Mouse (Mus musculus) midbrain, embryonic 16.5 days (tissue): Measurements from ENCODE around the gene Sdhaf2. TPM values are rescaled to one million over a fixed set of nuclear protein-coding genes. Genes with fewer than 3 reads are reported as not detected.

Experiments
- ATAC-seq: fragments of 200-750 bp; cut with Nextera tagmentation; 2 replicates; pipeline ENCODE4 v1.8.0; 2017; ENCODE audit warnings: moderate TSS enrichment
- H3K27ac ChIP-seq: fragments of 300-500 bp; sonication (generic); 2 replicates; pipeline ENCODE4 v1.5.1; 2014; ENCODE audit warnings: mild to moderate bottlenecking, low read length, mixed read lengths
- H3K27me3 ChIP-seq: fragments of 300-500 bp; sonication (generic); 2 replicates; pipeline ENCODE4 v1.6.1; 2014; ENCODE audit warnings: low read depth, low read length, mixed read lengths; ENCODE audit not compliant: control insufficient read depth, insufficient read depth
- H3K36me3 ChIP-seq: fragments of 300-500 bp; sonication (generic); 2 replicates; pipeline ENCODE4 v1.6.1; 2014; ENCODE audit warnings: mild to moderate bottlenecking, low read length, moderate library complexity, mixed read lengths; ENCODE audit not compliant: control insufficient read depth, insufficient read depth
- H3K4me1 ChIP-seq: fragments of 300-500 bp; sonication (generic); 2 replicates; pipeline ENCODE4 v1.6.1; 2014; ENCODE audit warnings: mild to moderate bottlenecking, low read length, mixed read lengths; ENCODE audit not compliant: control insufficient read depth, insufficient read depth
- H3K4me2 ChIP-seq: fragments of 300-500 bp; sonication (generic); 2 replicates; pipeline ENCODE4 v1.6.1; 2014; ENCODE audit warnings: mild to moderate bottlenecking, low read length, mixed read lengths
- H3K4me3 ChIP-seq: fragments of 300-500 bp; sonication (generic); 2 replicates; pipeline ENCODE4 v1.5.1; 2014; ENCODE audit warnings: low read depth, mild to moderate bottlenecking, low read length, moderate library complexity, mixed read lengths
- H3K9ac ChIP-seq: fragments of 300-500 bp; sonication (generic); 2 replicates; pipeline ENCODE4 v1.6.1; 2014; ENCODE audit warnings: low read depth, low read length, mixed read lengths
- H3K9me3 ChIP-seq: fragments of 300-500 bp; sonication (generic); replicated peaks from 2 replicates; pipeline ENCODE4 v1.6.1; 2014; ENCODE audit warnings: mild to moderate bottlenecking, low read length, mixed read lengths; ENCODE audit not compliant: control insufficient read depth, poor library complexity, severe bottlenecking
- WGBS: fragments of 180-500 bp; shearing (Covaris S2); extraction: QIAGEN DNeasy Blood & Tissue Kit; methylation state at CpG from one replicate; pipeline ENCODE4 v1.1.7; 2014; 5-methylcytosine and 5-hydroxymethylcytosine counted together
- polyA plus RNA-seq: library from polyadenylated mRNA; unstranded; fragments of >200 nt; fragmentation: Nextera tagmentation; extraction: Ambion mirVana; gene quantifications from 2 replicates; pipeline ENCODE4 v1.2.1, GENCODE M21; 2015

The Sdhaf2 gene
- polyA plus RNA-seq, 1 experiment from 2014 or later = 60.2 TPM

- WGBS = 69% methylated on average over 2 of the region's 2 CpGs
- Histone ChIP-seq H3K36me3 (peaks cover 6% of the 10 kb centered on the region), H3K9ac (no peak overlapping the region), H3K4me3 (no peak overlapping the region), H3K4me2 (no peak overlapping the region), H3K4me1 (peaks cover 19% of the 10 kb centered on the region), H3K27ac (no peak overlapping the region), H3K9me3 (no peaks in the 10 kb centered on the region), H3K27me3 (no peaks in the 10 kb centered on the region)
- ATAC-seq = no peak
These were observed 31.1 kb upstream of the Sdhaf2 start for GRCm38 (mm10) chr19:10557001-10557400.

- Histone ChIP-seq H3K9ac (peak within 1 kb of the TSS; percentile 79), H3K9me3 (no peaks in the 10 kb centered on the region), H3K4me3 (peak within 1 kb of the TSS; percentile 51), H3K36me3 (peaks cover 15% of the 10 kb centered on the region), H3K4me1 (peaks cover 19% of the 10 kb centered on the region), H3K4me2 (peak within 1 kb of the TSS; percentile 88), H3K27me3 (no peaks in the 10 kb centered on the region), H3K27ac (peak within 1 kb of the TSS; percentile 94)
- WGBS = 1% methylated on average over 42 of the region's 43 CpGs
- peak; percentile 99 for ATAC-seq
These were observed 29.9 kb upstream of the Sdhaf2 start, which contains the start of gene Tmem216 for GRCm38 (mm10) chr19:10555624-10556510. Gene Tmem216, minus strand, starts transcription at chr19:10556238.

GRCm38 (mm10) chr19:10539454-10539853 lies 13.5 kb upstream of the Sdhaf2 start:
- Histone ChIP-seq H3K27me3 (no peaks in the 10 kb centered on the region), H3K4me1 (no peaks in the 10 kb centered on the region), H3K9me3 (no peaks in the 10 kb centered on the region), H3K4me3 (no peak overlapping the region), H3K36me3 (peaks cover 53% of the 10 kb centered on the region), H3K4me2 (no peak overlapping the region), H3K27ac (no peak overlapping the region), H3K9ac (no peak overlapping the region)
- 97% methylated on average over 5 of the region's 5 CpGs for WGBS
- no peak for ATAC-seq

- WGBS = 97% methylated on average over 1 of the region's 1 CpGs
- Histone ChIP-seq H3K4me3 (no peak overlapping the region), H3K27ac (no peak overlapping the region), H3K4me1 (peaks cover 21% of the 10 kb centered on the region), H3K36me3 (peaks cover 31% of the 10 kb centered on the region), H3K9me3 (no peaks in the 10 kb centered on the region), H3K4me2 (no peak overlapping the region), H3K9ac (no peak overlapping the region), H3K27me3 (no peaks in the 10 kb centered on the region)
- ATAC-seq = no peak
These were observed 4.1 kb upstream of the Sdhaf2 start for GRCm38 (mm10) chr19:10530082-10530481.

GRCm38 (mm10) chr19:10525106-10525901 lies 638 bp downstream of the Sdhaf2 start, which contains the start of gene Cpsf7:
Gene Cpsf7, plus strand, starts transcription at chr19:10525266.
- H3K9ac ChIP-seq = peak within 1 kb of the TSS; percentile 99
- H3K27me3 ChIP-seq = no peaks in the 10 kb centered on the region
- WGBS = under 1% methylated on average over 68 of the region's 93 CpGs
- H3K4me2 ChIP-seq = peak within 1 kb of the TSS; percentile 84
- peaks cover 33% of the 10 kb centered on the region for H3K4me1 ChIP-seq
- H3K9me3 ChIP-seq = no peaks in the 10 kb centered on the region
- ATAC-seq = peak; percentile 96
- 0 out of 2 replicates have a peak, but pooled peaks cover 4% of the 10 kb centered on the region for H3K36me3 ChIP-seq
- H3K27ac ChIP-seq = peak within 1 kb of the TSS; percentile 98
- peak within 1 kb of the TSS; percentile 99 for H3K4me3 ChIP-seq

DNA sequence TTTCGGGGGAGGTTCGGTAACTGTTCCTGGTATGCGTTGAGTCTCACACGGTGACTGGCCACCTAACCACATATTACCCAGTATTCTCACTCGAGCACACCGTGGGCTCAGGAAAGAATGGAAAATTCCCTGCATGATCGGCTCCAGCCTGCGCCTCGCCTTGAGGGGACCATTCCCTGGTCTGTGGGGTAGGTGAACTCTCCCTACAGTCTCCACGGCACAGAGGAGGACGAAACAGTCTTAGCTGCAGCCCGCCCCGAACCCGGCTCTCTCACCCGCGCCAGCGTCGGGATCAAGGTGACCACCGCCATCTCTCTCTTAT lies 1.2 kb downstream of the Sdhaf2 start:
- peak overlapping the region; percentile 98 for H3K27ac ChIP-seq
- H3K27me3 ChIP-seq = no peaks in the 10 kb centered on the region
- WGBS = 1% methylated on average over 19 of the region's 19 CpGs
- peaks cover 33% of the 10 kb centered on the region for H3K4me1 ChIP-seq
- no peak for ATAC-seq
- H3K4me3 ChIP-seq = peak overlapping the region; percentile 99
- peak overlapping the region; percentile 99 for H3K9ac ChIP-seq
- H3K36me3 ChIP-seq = no peaks in the 10 kb centered on the region
- H3K9me3 ChIP-seq = no peaks in the 10 kb centered on the region
- H3K4me2 ChIP-seq = peak overlapping the region; percentile 84

GRCm38 (mm10) chr19:10523483-10524080 lies 2.4 kb downstream of the Sdhaf2 start:
- H3K4me3 ChIP-seq = no peak overlapping the region

GRCm38 (mm10) chr19:10521926-10522325 lies 4.0 kb downstream of the Sdhaf2 start:
- WGBS = 96% methylated on average over 1 of the region's 1 CpGs

More at GRCm38 (mm10) chr19:10523483-10524080, 2.4 kb downstream of the Sdhaf2 start:
- no peaks in the 10 kb centered on the region for H3K9me3 ChIP-seq
- WGBS = 87% methylated on average over 5 of the region's 5 CpGs
- no peaks in the 10 kb centered on the region for H3K36me3 ChIP-seq
- H3K27ac ChIP-seq = no peak overlapping the region
- H3K4me1 ChIP-seq = peaks cover 33% of the 10 kb centered on the region
- H3K27me3 ChIP-seq = no peaks in the 10 kb centered on the region
- no peak overlapping the region; the same call in 1 of the 2 replicates for H3K4me2 ChIP-seq
- H3K9ac ChIP-seq = no peak overlapping the region
- ATAC-seq = no peak

More at GRCm38 (mm10) chr19:10521926-10522325, 4.0 kb downstream of the Sdhaf2 start:
- H3K27ac ChIP-seq = no peak overlapping the region
- H3K4me3 ChIP-seq = no peak overlapping the region
- no peaks in the 10 kb centered on the region for H3K9me3 ChIP-seq
- peaks cover 21% of the 10 kb centered on the region for H3K4me1 ChIP-seq
- no peaks in the 10 kb centered on the region for H3K36me3 ChIP-seq
- ATAC-seq = no peak
- H3K9ac ChIP-seq = no peak overlapping the region
- H3K27me3 ChIP-seq = no peaks in the 10 kb centered on the region
- H3K4me2 ChIP-seq = no peak overlapping the region
